Mouse (Mus musculus) cerebellum, adult (tissue): Measurements from ENCODE around the gene Aicda.

Experiments
- ATAC-seq: cut with Nextera tagmentation; 2 replicates; pipeline ENCODE4 v1.9.2; 2017; ENCODE audit warnings: mild to moderate bottlenecking, moderate library complexity, mixed read lengths; ENCODE audit not compliant: insufficient number of reproducible peaks, low FRiP score, low TSS enrichment

Aicda gene

DNA sequence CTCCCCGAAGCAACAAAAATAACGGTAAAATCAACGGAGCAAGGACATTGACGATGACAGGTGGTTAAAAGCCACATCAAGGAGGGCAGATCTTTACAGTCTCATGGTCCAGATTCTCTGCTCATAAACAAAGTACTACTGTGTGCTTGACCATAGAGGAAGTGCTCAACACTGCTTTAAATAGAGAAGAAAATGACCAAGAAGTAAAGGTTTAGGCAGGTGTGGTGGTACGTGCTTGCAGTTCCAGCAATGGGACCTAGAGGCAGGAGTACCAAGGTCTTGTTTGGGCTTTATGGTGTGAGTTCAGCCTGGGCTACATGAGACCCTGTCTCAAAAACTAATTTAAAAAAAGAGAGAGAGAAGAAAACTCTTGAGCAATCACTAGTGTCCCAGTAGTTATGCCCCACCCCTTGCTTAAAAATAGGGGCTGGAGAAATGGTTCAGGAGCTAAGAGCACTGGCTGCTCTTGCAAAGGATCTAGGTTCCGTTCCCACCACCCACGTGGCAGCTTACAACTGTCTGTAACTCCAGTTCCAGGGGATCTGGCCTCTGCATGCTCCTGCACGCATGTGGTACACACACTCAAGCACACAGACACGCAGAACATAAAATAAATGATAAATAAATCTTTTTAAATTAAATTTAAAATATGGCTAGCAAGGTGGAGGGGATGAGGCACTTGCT, 45.6 kb downstream of the Aicda start:
- ATAC-seq, result no peak

DNA sequence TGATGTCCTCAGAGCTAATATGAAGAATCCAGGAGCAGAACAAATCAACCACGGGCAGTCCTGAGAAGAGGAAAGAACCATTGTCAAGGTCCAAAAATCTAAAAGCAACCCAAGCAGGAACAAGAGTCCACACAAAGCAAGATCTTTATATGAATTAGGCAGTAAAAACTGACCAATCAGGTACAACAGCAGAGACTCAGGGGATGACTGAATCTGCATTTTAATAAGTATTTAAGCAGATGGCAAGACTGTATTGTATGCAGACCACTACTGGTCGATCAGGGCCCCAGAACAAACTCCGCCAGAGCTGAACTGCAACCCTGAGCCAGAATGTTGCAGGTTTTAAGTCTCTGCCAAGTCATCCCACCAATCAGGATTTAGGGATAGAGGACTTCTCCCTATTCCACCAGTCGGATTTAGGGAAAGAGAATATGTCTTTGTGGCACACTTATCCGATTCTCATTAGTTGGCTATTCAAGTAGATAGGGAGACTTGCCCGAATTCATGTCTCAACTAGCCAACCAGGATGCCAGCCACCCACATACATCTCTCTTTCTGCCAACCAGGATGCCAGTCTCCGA, 46.6 kb downstream of the Aicda start:
- no peak for ATAC-seq

DNA sequence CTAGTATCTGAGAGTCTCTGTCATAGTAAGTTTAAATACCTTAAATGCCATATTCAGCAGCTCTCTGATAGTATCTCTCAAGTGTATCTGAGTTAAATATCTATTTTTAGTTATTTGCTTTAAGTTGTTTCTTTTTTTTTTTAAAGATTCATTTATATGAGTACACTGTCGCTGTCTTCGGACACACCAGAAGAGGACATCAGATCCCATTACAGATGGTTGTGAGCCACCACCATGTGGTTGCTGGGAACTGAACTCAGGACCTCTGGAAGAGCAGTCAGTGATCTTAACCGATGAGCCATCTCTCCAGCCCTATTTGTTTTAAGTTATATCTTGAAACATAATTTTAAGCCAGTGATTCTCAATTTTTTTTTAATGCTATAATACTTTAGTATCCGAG, 47.4 kb downstream of the Aicda start:
- no peak for ATAC-seq

DNA sequence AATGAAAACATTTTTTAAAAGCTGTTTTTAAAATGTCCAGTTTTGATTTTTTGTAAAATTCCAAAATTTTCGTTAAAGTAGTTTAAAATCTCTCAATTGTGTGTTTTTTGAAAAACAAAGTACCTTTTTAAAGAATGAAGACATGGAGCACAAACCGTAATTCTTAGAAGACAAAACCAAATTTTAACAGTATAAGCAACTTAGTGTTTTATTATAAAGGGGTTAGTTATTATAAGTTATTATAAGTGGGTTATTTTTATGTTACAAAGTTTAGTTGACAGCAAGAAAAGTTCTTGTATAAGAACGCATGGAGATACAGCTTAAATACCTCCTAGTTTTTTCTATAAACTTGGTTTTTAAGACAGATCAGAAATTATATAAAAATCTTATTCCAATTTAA, 48.0 kb downstream of the Aicda start:
- ATAC-seq, result no peak

DNA sequence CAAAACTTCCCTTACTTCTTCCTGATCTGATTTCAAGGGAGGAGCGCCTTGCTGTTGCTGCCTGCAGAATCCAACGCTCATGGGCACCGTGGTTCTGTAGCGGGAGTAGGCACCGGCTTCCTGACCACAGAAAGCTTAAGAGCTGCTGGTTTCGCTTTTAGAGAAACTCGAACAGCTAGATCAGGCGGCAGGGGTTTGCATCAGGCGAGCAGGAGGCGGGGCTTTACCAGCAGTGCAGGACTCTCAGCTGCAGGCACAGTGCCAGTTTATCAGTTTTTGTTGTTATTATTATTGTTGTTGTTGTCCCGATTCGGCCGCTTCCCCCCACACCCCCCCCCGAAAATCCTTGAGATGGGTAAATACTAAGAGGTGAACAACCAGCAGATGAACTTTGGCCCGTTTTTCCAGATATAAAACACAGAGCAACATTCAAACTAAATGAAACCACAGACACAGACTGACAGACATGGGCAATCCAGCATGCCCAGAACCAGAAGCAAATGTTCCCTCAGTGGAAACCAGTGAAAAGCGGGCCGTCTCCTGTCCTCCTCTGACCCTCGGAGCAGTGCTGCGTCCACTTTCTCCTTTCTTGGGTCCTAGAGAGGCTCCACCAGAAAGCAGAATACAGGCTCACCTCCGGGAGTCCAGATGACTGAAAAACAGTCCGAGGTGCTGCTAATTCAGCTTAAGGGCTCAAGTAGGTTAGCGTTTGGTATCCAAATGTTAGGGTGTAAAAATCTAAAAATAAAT, 48.8 kb downstream of the Aicda start, which contains the start of gene Apobec1:
TSS of gene Apobec1 (minus strand) at position 203 of the 750 bp plus-strand sequence.
- ATAC-seq, result peak; percentile 56; the same call in 1 of the 2 replicates

DNA sequence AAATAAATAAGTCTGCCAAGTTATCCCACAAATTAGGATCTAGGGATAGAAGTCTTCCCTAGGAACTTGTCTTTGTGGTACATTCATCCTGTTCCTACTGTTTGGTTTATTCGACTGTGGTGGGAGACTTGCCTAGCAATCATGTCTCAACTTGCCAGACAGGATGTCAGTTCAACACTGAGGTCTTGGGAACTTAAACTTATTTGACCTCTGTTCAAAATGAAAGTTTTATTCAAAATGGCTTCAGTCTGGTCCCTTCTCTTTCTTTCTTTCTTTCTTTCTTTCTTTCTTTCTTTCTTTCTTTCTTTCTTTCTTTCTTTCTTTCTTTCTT, 49.4 kb downstream of the Aicda start:
- ATAC-seq, result no peak

DNA sequence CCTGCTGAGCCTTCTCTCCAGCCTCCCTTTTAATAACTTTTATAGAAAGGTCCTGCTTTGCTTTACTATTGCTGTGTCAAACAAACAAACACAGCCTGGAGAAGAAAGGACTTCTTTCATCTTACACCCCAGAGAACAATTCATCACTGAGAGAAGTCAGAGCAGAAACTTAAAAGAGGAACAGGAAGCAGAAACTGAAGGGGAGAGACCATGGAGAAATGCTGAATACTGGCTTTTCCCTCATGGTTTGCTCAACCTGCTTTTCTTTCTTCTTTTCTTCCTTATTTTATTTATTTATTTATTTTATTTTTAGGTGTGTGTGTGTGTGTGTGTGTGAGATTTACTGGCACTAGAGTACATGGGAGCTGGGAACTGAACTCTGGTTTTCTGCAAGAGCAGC, 50.7 kb downstream of the Aicda start:
- ATAC-seq, result no peak

DNA sequence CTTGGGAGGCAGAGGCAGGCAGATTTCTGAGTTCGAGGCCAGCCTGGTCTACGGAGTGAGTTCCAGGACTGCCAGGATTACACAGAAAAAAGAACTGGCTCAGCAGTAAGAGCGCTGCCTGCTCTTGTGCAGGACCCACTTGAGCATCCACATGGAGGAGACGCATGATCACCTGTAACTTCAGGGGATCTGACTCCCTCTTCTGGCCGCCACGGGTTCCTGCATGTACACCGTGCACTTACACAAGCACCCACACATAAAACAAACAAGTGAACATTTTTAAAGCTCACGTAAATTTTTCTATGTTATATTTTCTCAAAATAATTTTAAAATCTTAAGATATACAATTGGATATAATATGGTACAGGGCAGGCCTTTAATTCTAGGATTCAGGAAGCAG, 51.9 kb downstream of the Aicda start:
- no peak for ATAC-seq

DNA sequence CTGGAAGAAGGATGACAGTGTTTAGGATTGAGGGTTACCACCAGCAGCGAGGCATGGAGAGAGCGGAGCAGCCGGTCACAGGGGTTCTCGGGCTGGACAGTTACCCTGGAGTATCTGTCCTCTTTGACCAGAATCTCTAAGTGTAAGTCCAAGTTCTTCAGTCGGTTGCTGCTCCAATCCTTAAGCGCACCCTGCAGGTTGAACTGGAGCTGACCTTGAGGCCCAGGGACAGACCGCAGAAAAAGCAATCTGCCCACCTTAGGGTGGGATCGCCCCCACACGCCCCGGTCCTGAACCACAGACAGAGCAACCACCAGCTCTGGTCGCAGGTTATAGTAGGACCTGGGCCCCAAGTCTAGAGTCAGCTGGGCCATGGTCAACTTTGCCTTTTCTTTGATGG, 53.1 kb downstream of the Aicda start:
- ATAC-seq, result no peak

DNA sequence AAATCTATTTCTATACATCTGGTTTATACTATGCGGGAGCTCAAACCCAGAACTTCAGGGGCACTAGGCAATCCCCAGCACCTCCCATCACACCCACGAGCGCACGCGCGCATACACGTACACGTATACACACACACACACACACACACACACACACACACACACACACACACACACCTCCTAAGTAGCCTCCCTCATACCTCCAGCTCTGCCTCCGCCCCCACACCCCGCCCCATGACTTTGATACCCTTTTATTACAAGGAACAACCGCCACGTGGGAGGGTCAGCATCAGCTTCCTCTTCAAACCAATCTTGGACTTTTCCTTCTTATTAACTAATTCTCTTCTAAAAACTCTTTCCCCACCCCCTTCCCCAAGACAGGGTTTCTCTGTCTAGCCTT, 54.1 kb downstream of the Aicda start:
- no peak for ATAC-seq

DNA sequence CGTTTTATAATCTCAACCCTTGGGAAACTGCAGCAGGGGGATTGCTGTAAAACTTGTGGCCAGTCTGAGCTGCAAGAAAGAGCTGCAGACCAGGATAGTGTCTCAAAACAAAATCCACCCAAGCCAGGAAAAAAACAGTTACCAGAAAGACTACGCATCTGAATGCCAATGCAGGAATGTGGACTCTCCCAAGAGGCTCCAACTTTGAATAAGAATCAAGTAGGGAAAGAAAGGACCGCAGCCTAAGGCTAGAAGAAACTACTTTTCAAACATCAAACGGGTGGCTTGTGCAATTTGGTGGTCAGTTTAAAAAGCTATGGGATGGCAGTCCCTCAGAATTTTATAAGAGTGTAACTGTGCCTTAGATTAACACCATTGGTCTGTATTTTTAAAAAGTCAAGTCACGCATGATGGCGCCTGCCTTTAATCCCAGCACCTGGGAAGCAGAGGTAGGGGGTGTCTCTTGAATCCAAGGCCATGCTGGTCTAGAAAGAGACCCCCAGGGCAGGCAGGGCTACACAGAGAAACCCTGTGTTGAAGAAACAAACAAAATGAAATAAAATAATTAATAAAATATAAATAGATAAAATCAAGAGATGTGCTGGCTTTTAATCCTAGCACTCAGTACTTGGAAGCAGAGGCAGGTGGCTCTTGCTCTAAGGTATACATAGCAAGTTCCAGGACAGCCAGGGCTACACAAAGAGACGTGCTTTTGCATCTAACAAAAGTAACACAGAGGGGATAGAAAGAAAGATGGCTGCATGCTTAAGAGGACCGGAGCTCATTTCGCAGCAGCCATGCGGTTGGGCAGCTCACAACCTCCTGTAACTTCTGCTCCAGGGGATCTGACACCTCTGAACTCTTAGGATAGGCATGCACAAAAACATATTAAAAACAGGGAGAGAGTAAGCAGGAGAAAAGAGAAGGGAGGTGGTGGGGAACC, 55.1 kb downstream of the Aicda start:
- no peak for ATAC-seq

DNA sequence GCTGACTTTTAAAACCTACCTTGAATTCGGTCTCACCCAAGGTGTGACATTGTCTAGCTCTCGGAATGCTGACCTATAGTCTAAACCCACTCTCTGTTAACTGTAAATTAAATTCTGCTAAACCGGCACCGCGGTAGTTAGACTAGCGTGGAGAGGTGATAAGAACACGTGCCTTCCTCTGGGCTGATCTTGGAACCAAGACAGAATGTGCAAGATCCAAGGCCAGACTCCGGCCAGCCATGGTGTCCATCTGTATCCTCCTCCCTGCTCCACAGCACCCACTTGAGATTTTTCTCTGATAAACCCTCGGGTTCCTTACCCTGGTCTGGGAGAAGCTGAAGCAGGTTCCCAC, 55.8 kb downstream of the Aicda start:
- ATAC-seq, result no peak

DNA sequence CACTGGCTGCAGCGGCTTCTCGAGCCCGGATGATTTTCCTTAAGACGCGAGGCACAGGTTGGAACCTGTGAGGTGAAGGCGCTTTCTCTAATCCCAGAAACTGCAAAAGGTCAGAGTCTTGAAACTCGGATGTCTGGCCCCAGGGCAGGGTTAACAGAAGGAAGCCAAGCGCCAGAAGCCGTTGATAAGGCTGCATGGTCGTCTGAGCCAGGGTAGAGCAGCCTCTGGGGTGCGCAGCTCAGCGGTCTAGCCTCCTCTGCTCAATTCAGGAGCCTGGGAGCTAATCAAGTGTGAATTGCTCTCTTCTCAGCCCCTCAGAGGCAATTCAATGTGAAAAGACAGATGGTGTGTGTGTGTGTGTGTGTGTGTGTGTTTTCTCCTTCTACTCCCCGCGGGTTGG, 56.2 kb downstream of the Aicda start, which contains the start of gene Gdf3:
TSS of gene Gdf3 (minus strand) at position 317 of the 400 bp plus-strand sequence.
- ATAC-seq, result no peak

DNA sequence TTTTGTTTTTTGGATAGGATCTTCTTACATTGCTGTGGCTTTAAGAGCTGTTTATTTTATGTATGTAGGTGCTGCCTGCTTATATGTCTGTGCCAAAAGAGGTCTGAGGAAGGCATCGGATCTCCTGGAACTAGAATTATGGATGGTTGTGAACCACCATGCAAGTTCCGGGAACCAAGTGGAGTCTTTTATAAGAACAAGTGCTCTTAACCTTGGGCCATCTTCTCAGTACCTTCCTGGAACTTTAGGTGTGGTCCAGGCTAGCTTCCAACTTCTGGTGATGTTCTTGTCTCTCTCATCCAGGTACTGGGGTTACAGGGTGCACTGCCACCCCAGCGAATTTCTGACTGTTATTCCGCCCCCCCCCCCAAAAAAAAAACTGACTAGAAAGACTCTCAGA, 58.8 kb downstream of the Aicda start:
- no peak for ATAC-seq
